Mouse (Mus musculus) retina, postnatal 1 day (tissue): ENCODE measurements around the gene Tlr4.

Experiments
- DNase-seq: peaks from one replicate; pipeline ENCODE4 v3.0.0-alpha.2; 2012

The Tlr4 gene

GRCm38 (mm10) chr4:66901498-66901897 is 74.1 kb downstream of the Tlr4 start:
- DNase-seq, result no peak

GRCm38 (mm10) chr4:66908376-66908775 is 81.0 kb downstream of the Tlr4 start:
- DNase-seq, result no peak

GRCm38 (mm10) chr4:66919630-66920372 is 92.4 kb downstream of the Tlr4 start:
- DNase-seq, result peak; percentile 40

GRCm38 (mm10) chr4:66923616-66924276 is 96.4 kb downstream of the Tlr4 start:
- peak; percentile 51 for DNase-seq

GRCm38 (mm10) chr4:66926066-66926465 is 98.7 kb downstream of the Tlr4 start:
- DNase-seq, result no peak

- no peak for DNase-seq
Observed at GRCm38 (mm10) chr4:66927537-66928088, 100.2 kb downstream of the Tlr4 start.

GRCm38 (mm10) chr4:66938489-66939061 is 111.2 kb downstream of the Tlr4 start:
- DNase-seq, result no peak

- DNase-seq, result no peak
Observed at GRCm38 (mm10) chr4:66941894-66942293, 114.5 kb downstream of the Tlr4 start.

GRCm38 (mm10) chr4:66943699-66944098 is 116.3 kb downstream of the Tlr4 start:
- no peak for DNase-seq

GRCm38 (mm10) chr4:66947657-66948056 is 120.3 kb downstream of the Tlr4 start:
- no peak for DNase-seq

- no peak for DNase-seq
Observed at GRCm38 (mm10) chr4:66974918-66975317, 147.5 kb downstream of the Tlr4 start.
